Mouse (Mus musculus) A20 (cell line): ENCODE data around the gene Prickle1.

Experiments
- DNase-seq: peaks from one replicate; pipeline ENCODE4 v3.0.0-alpha.2; 2011; ENCODE audit warnings: low read depth, low spot score

Gene Prickle1

GRCm38 (mm10) chr15:93594888-93595698 is 598 bp downstream of the Prickle1 start:
- no peak for DNase-seq

- no peak for DNase-seq
Measured at GRCm38 (mm10) chr15:93594296-93594887, 1.3 kb downstream of the Prickle1 start.

GRCm38 (mm10) chr15:93592596-93592995 is 3.1 kb downstream of the Prickle1 start:
- DNase-seq = no peak

- DNase-seq = no peak
Measured at GRCm38 (mm10) chr15:93591831-93592321, 3.8 kb downstream of the Prickle1 start.

GRCm38 (mm10) chr15:93591371-93591770 is 4.3 kb downstream of the Prickle1 start:
- DNase-seq = no peak

GRCm38 (mm10) chr15:93588401-93588800 is 7.3 kb downstream of the Prickle1 start:
- no peak for DNase-seq

GRCm38 (mm10) chr15:93587660-93588059 is 8.0 kb downstream of the Prickle1 start:
- DNase-seq = no peak

GRCm38 (mm10) chr15:93583051-93583450 is 12.6 kb downstream of the Prickle1 start:
- DNase-seq = no peak

- no peak for DNase-seq
Measured at GRCm38 (mm10) chr15:93581736-93582135, 14.0 kb downstream of the Prickle1 start.

GRCm38 (mm10) chr15:93579899-93580298 is 15.8 kb downstream of the Prickle1 start:
- DNase-seq = no peak

- DNase-seq = no peak
Measured at GRCm38 (mm10) chr15:93579100-93579499, 16.6 kb downstream of the Prickle1 start.

GRCm38 (mm10) chr15:93576361-93576760 is 19.3 kb downstream of the Prickle1 start:
- no peak for DNase-seq

GRCm38 (mm10) chr15:93575884-93576283 is 19.8 kb downstream of the Prickle1 start:
- peak; percentile 83 for DNase-seq

- DNase-seq = no peak
Measured at GRCm38 (mm10) chr15:93572889-93573288, 22.8 kb downstream of the Prickle1 start.

- no peak for DNase-seq
Measured at GRCm38 (mm10) chr15:93570881-93571495, 24.7 kb downstream of the Prickle1 start.

GRCm38 (mm10) chr15:93568911-93569310 is 26.8 kb downstream of the Prickle1 start:
- DNase-seq = no peak

GRCm38 (mm10) chr15:93567546-93568307 is 28.0 kb downstream of the Prickle1 start:
- no peak for DNase-seq

GRCm38 (mm10) chr15:93563491-93563890 is 32.2 kb downstream of the Prickle1 start:
- DNase-seq = no peak

GRCm38 (mm10) chr15:93561540-93561939 is 34.2 kb downstream of the Prickle1 start:
- no peak for DNase-seq

- DNase-seq = no peak
Measured at GRCm38 (mm10) chr15:93558421-93558820, 37.3 kb downstream of the Prickle1 start.

GRCm38 (mm10) chr15:93555719-93556118 is 40.0 kb downstream of the Prickle1 start:
- no peak for DNase-seq
